Mouse (Mus musculus) bone marrow, adult 2 months (tissue): ENCODE data around the gene Trmt61a. TPM values are rescaled to one million over a fixed set of nuclear protein-coding genes. Genes with fewer than 3 reads are reported as not detected.
"Not testable (repeated sequence)": the region's sequence is repeated elsewhere in the genome, so short reads cannot be mapped to it uniquely, and the experiment has no call there.

Source experiments
- H3K27ac ChIP-seq: fragments of 200-500 bp; 2 replicates; pipeline ENCODE4 v1.5.1; 2012; ENCODE audit warnings: low read depth, mild to moderate bottlenecking, control low read depth, inconsistent platforms, low read length; ENCODE audit not compliant: control insufficient read depth, poor library complexity, insufficient read depth
- H3K4me1 ChIP-seq: fragments of 200-500 bp; 2 replicates; pipeline ENCODE4 v1.6.1; 2011; ENCODE audit warnings: low read length; ENCODE audit not compliant: control insufficient read depth, insufficient read depth
- H3K4me3 ChIP-seq: fragments of 200-500 bp; replicated peaks from 2 replicates; pipeline ENCODE3; 2011; ENCODE audit warnings: mild to moderate bottlenecking, low read depth, low read length, control low read depth; ENCODE audit not compliant: control insufficient read depth
- CTCF ChIP-seq: fragments of 200-500 bp; IDR thresholded peaks from 2 replicates; pipeline ENCODE4 v1.5.1; 2011; ENCODE audit warnings: low read length, control low read depth; ENCODE audit not compliant: control insufficient read depth, insufficient read depth
- POLR2A ChIP-seq: fragments of 200-500 bp; IDR thresholded peaks from 2 replicates; pipeline ENCODE4 v1.6.1; 2011; ENCODE audit warnings: low read depth, mild to moderate bottlenecking, control low read depth, low read length, borderline replicate concordance; ENCODE audit not compliant: control insufficient read depth
- WGBS: fragments of 180-500 bp; shearing (Covaris S2); methylation state at CpG from one replicate; pipeline ENCODE4 v1.1.7; 2018; 5-methylcytosine and 5-hydroxymethylcytosine counted together
- polyA plus RNA-seq: library from polyadenylated mRNA; stranded (reverse); fragments of >200 nt; gene quantifications from 2 replicates; pipeline ENCODE4 v1.2.4, GENCODE M21; 2011; ENCODE audit warnings: low replicate concordance; ENCODE audit not compliant: missing spikeins, insufficient read depth, insufficient read length

Gene Trmt61a
- polyA plus RNA-seq, 1 experiment, result 11.0 TPM

- WGBS, result under 1% methylated on average over 33 of the region's 33 CpGs
- H3K4me1 ChIP-seq, result peaks cover 2% of the 10 kb centered on the region; the same call in 1 of the 2 replicates
- TF ChIP-seq CTCF (no peak), POLR2A (no peak)
- peak overlapping the region; percentile 82 for H3K4me3 ChIP-seq
- H3K27ac ChIP-seq, result peak overlapping the region; percentile 74; the same call in 1 of the 2 replicates
Measured at GRCm38 (mm10) chr12:111712476-111712875, 34.6 kb downstream of the Trmt61a start.

GRCm38 (mm10) chr12:111713004-111713651, 35.2 kb downstream of the Trmt61a start, which contains the start of the genes Bag5 and Apopt1:
Bag5 (minus strand) TSS chr12:111713257.
Apopt1 (plus strand) TSS chr12:111713261.
- WGBS, result under 1% methylated on average over 86 of the region's 86 CpGs
- H3K27ac ChIP-seq, result peak within 1 kb of the TSS; percentile 74

GRCm38 (mm10) chr12:111713880-111714279, 36.0 kb downstream of the Trmt61a start:
- not testable (repeated sequence) for H3K4me1 ChIP-seq, H3K4me3 ChIP-seq, H3K27ac ChIP-seq
- 64% methylated on average over 6 of the region's 6 CpGs for WGBS

More at GRCm38 (mm10) chr12:111713004-111713651, 35.2 kb downstream of the Trmt61a start, which contains the start of the genes Bag5 and Apopt1:
- no peak for TF ChIP-seq CTCF
- TF ChIP-seq POLR2A, result peak; percentile 80; the same call in 1 of the 2 replicates
- Histone ChIP-seq H3K4me3 (peak within 1 kb of the TSS; percentile 82), H3K4me1 (peaks cover 2% of the 10 kb centered on the region; the same call in 1 of the 2 replicates)

- 92% methylated on average over 7 of the region's 7 CpGs for WGBS
- no peak overlapping the region for H3K4me3 ChIP-seq
- H3K4me1 ChIP-seq, result peaks cover 2% of the 10 kb centered on the region; the same call in 1 of the 2 replicates
- no peak for TF ChIP-seq CTCF
- TF ChIP-seq POLR2A, result no peak
- H3K27ac ChIP-seq, result no peak overlapping the region
Measured at GRCm38 (mm10) chr12:111716505-111716904, 38.6 kb downstream of the Trmt61a start.

GRCm38 (mm10) chr12:111718656-111719055, 40.8 kb downstream of the Trmt61a start:
- TF ChIP-seq POLR2A, result no peak
- no peak for TF ChIP-seq CTCF
- Histone ChIP-seq H3K4me3 (no peak overlapping the region), H3K4me1 (peaks cover 2% of the 10 kb centered on the region; the same call in 1 of the 2 replicates), H3K27ac (no peak overlapping the region)
- 64% methylated on average over 8 of the region's 8 CpGs for WGBS

- H3K27ac ChIP-seq, result no peak overlapping the region
- WGBS, result 80% methylated on average over 4 of the region's 4 CpGs
- no peaks in the 10 kb centered on the region for H3K4me1 ChIP-seq
- no peak for TF ChIP-seq CTCF
- no peak for TF ChIP-seq POLR2A
- no peak overlapping the region for H3K4me3 ChIP-seq
Measured at GRCm38 (mm10) chr12:111720222-111720621, 42.3 kb downstream of the Trmt61a start.

- 76% methylated on average over 9 of the region's 9 CpGs for WGBS
- TF ChIP-seq CTCF (peak; percentile 63), POLR2A (no peak)
- Histone ChIP-seq H3K4me3 (no peak overlapping the region), H3K27ac (no peak overlapping the region), H3K4me1 (no peaks in the 10 kb centered on the region)
Measured at GRCm38 (mm10) chr12:111722654-111723053, 44.7 kb downstream of the Trmt61a start.

- Histone ChIP-seq H3K27ac (no peak overlapping the region), H3K4me3 (no peak overlapping the region), H3K4me1 (no peaks in the 10 kb centered on the region)
- no peak for TF ChIP-seq CTCF
- TF ChIP-seq POLR2A, result no peak
- WGBS, result 83% methylated on average over 6 of the region's 6 CpGs
Measured at GRCm38 (mm10) chr12:111724638-111725337, 46.9 kb downstream of the Trmt61a start.
